Mouse (Mus musculus): ENCODE measurements around the gene Smtn. TPM values are rescaled to one million over a fixed set of nuclear protein-coding genes. Genes with fewer than 3 reads are reported as not detected.

Gene Smtn
- polyA plus RNA-seq, 1 experiment from 2014 or later = 121 TPM

- H3K9ac ChIP-seq (ENCODE audit: low read length) = no peak overlapping the region
- H3K4me3 ChIP-seq (ENCODE audit: low read length) = no peak overlapping the region
- peaks cover 78% of the 10 kb centered on the region for H3K36me3 ChIP-seq (ENCODE audit: control insufficient read depth, insufficient read depth, low read length)
- H3K4me1 ChIP-seq (replicated peaks; ENCODE audit: control insufficient read depth, insufficient read depth, low read length) = no peaks in the 10 kb centered on the region
- H3K4me2 ChIP-seq (ENCODE audit: low read depth, low read length) = no peak overlapping the region
- no peak for ATAC-seq (ENCODE audit: low read depth)
- H3K9me3 ChIP-seq (ENCODE audit: control insufficient read depth, low read length) = no peaks in the 10 kb centered on the region
- no peaks in the 10 kb centered on the region for H3K27me3 ChIP-seq (ENCODE audit: control insufficient read depth, insufficient read depth, low read depth, low read length)
- 89% methylated on average over 24 of the region's 24 CpGs for WGBS
- H3K27ac ChIP-seq (ENCODE audit: low read length) = no peak overlapping the region
Measured at GRCm38 (mm10) chr11:3526979-3527738, 13.3 kb downstream of the Smtn start.

- Histone ChIP-seq H3K4me1 (replicated peaks; ENCODE audit: control insufficient read depth, insufficient read depth, low read length) (no peaks in the 10 kb centered on the region), H3K4me3 (ENCODE audit: low read length) (no peak overlapping the region), H3K36me3 (ENCODE audit: control insufficient read depth, insufficient read depth, low read length) (peaks cover 78% of the 10 kb centered on the region), H3K9me3 (ENCODE audit: control insufficient read depth, low read length) (no peaks in the 10 kb centered on the region), H3K27ac (ENCODE audit: low read length) (no peak overlapping the region), H3K4me2 (ENCODE audit: low read depth, low read length) (no peak overlapping the region), H3K27me3 (ENCODE audit: control insufficient read depth, insufficient read depth, low read depth, low read length) (no peaks in the 10 kb centered on the region), H3K9ac (ENCODE audit: low read length) (no peak overlapping the region)
- no peak for ATAC-seq (ENCODE audit: low read depth)
- WGBS = 75% methylated on average over 9 of the region's 9 CpGs
Measured at GRCm38 (mm10) chr11:3526207-3526606, 14.2 kb downstream of the Smtn start.

DNA sequence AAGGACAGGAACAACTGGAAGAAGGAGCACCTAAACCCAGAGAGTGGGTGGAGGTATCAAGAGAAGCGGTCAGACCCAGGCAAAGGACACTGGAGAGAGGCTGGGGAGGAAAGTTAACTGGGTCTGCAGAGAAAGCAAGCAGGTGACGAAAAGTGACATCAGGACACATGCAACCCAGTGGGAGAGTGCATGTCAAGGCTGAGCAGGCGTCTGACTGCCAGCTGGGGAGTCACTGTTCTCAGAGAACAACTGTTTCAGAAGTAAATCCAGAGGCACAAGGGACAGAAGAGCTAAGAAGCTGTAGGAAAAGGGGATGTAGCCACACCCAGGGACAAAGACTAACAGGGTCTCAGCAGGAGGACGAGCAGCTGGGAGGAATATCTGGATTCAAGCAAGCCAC, 14.9 kb downstream of the Smtn start:
- Histone ChIP-seq H3K27me3 (ENCODE audit: control insufficient read depth, insufficient read depth, low read depth, low read length) (no peaks in the 10 kb centered on the region), H3K9ac (ENCODE audit: low read length) (no peak overlapping the region), H3K9me3 (ENCODE audit: control insufficient read depth, low read length) (no peaks in the 10 kb centered on the region), H3K4me2 (ENCODE audit: low read depth, low read length) (no peak overlapping the region), H3K36me3 (ENCODE audit: control insufficient read depth, insufficient read depth, low read length) (peaks cover 77% of the 10 kb centered on the region), H3K4me3 (ENCODE audit: low read length) (no peak overlapping the region), H3K4me1 (replicated peaks; ENCODE audit: control insufficient read depth, insufficient read depth, low read length) (no peaks in the 10 kb centered on the region), H3K27ac (ENCODE audit: low read length) (no peak overlapping the region)
- WGBS = 82% methylated on average over 4 of the region's 4 CpGs
- ATAC-seq (ENCODE audit: low read depth) = no peak

- WGBS = 85% methylated on average over 7 of the region's 7 CpGs
- ATAC-seq (ENCODE audit: low read depth) = no peak
- Histone ChIP-seq H3K4me3 (ENCODE audit: low read length) (no peak overlapping the region), H3K4me1 (replicated peaks; ENCODE audit: control insufficient read depth, insufficient read depth, low read length) (no peaks in the 10 kb centered on the region), H3K9me3 (ENCODE audit: control insufficient read depth, low read length) (no peaks in the 10 kb centered on the region), H3K27me3 (ENCODE audit: control insufficient read depth, insufficient read depth, low read depth, low read length) (no peaks in the 10 kb centered on the region), H3K4me2 (ENCODE audit: low read depth, low read length) (no peak overlapping the region), H3K9ac (ENCODE audit: low read length) (no peak overlapping the region), H3K36me3 (ENCODE audit: control insufficient read depth, insufficient read depth, low read length) (peaks cover 66% of the 10 kb centered on the region), H3K27ac (ENCODE audit: low read length) (no peak overlapping the region)
Measured at GRCm38 (mm10) chr11:3523840-3524582, 16.4 kb downstream of the Smtn start.

DNA sequence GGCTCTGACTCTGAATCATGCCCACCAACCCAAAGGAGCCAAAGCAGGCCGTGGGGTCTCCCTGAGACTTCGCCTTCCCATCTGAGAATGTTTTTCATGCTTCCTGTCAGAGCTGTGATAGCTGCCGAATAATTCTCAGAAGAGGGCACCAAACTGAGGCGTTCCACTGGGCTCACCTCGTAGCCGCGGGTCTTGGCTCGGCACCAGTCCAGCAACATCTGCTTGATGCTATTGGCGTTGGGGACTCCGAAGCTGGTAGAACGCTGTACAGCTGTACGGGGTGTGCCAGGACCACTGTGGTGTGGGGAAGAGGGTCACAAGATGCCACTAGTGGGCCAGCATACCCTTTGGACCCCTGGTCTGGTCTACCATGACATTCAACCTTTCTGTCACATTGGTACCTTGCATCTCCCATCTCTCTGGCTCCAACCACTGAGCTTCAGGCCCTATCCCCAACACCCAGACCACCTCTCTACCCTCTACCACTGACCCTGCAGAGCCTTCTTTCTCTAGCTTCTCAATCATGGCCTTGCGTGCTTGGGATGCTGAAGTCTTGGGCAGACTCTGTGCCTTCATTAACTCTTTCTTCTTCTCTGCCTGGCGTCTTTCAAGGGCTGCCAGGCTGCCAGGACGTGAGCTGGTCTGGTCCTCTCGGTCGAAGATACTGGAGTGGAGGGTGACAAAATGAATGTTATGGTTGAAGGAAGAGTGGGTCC, 18.0 kb downstream of the Smtn start:
- H3K4me1 ChIP-seq (replicated peaks; ENCODE audit: control insufficient read depth, insufficient read depth, low read length) = no peaks in the 10 kb centered on the region; the same call in 1 of the 2 replicates
- H3K4me3 ChIP-seq (ENCODE audit: low read length) = no peak overlapping the region
- H3K27me3 ChIP-seq (ENCODE audit: control insufficient read depth, insufficient read depth, low read depth, low read length) = no peaks in the 10 kb centered on the region
- H3K9me3 ChIP-seq (ENCODE audit: control insufficient read depth, low read length) = no peaks in the 10 kb centered on the region
- ATAC-seq (ENCODE audit: low read depth) = no peak
- 89% methylated on average over 17 of the region's 17 CpGs for WGBS
- H3K36me3 ChIP-seq (ENCODE audit: control insufficient read depth, insufficient read depth, low read length) = peaks cover 61% of the 10 kb centered on the region
- H3K4me2 ChIP-seq (ENCODE audit: low read depth, low read length) = no peak overlapping the region
- no peak overlapping the region for H3K27ac ChIP-seq (ENCODE audit: low read length)
- H3K9ac ChIP-seq (ENCODE audit: low read length) = no peak overlapping the region

DNA sequence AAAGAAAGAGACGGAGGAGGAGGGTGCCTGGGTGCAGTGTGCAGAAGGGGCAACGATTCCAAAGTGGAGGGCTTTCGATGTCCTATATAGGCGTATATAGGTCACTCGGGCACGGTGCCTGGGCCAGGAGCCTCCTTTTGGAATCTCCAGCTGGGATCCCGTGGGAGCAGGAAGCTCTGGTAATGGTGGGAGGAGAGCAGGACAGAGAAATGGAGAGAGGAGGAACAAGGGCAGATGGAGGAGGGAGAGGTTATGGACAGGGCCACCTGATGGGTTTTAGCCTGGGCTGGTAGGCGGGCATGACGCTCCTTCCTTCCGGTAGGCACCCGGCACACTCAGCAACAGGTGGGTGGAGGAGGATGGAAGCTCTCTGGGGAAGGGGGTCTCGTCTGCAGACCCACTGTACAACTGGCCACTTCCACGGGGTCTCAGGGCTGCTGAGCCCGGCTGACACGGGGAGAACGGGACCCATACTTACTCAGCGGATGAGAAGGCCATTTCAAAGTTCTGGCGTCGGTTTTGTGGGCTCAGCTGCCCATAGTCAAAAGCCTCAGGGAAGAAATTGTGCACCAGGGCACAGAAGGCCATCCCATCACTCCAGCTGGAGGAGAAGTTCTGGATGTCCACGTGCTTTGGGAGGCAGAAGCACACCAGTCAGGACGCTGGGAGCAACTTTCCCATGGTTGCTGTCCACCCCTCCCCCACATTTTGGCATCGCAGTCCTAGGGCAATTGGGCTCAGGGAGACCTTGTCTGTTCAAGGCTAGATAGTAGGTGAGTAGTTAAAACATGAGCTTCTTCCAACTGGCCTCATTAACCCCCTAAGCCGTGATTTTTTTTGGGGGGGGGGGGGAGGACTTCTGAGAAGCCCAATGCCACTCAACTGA, 18.8 kb downstream of the Smtn start:
- WGBS = 85% methylated on average over 23 of the region's 23 CpGs
- Histone ChIP-seq H3K9me3 (ENCODE audit: control insufficient read depth, low read length) (no peaks in the 10 kb centered on the region), H3K4me1 (replicated peaks; ENCODE audit: control insufficient read depth, insufficient read depth, low read length) (peaks cover 8% of the 10 kb centered on the region), H3K27ac (ENCODE audit: low read length) (no peak overlapping the region), H3K9ac (ENCODE audit: low read length) (no peak overlapping the region), H3K4me3 (ENCODE audit: low read length) (no peak overlapping the region), H3K27me3 (ENCODE audit: control insufficient read depth, insufficient read depth, low read depth, low read length) (no peaks in the 10 kb centered on the region), H3K36me3 (ENCODE audit: control insufficient read depth, insufficient read depth, low read length) (peaks cover 55% of the 10 kb centered on the region), H3K4me2 (ENCODE audit: low read depth, low read length) (no peak overlapping the region)
- no peak for ATAC-seq (ENCODE audit: low read depth)

DNA sequence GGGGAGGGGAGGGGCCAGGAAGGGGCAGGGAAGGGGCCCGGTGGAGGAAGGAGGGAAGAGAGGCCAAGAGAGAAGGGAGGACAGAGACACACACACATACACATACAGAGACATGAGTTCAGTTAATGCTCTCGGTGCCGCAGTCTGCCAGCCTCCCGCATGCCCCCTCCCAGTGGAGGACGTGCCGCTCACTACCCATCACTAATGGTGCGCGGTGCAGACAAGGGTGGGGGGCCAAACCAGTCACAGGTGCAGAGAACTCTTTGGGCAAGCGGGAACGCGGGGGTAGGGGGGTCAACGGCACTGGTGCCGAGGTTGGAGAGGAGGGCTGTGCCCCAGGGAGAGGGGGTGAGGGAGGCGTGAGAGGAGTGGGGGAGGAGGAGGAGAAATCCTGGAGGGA, 19.5 kb downstream of the Smtn start:
- no peak overlapping the region for H3K4me3 ChIP-seq (ENCODE audit: low read length)
- H3K27me3 ChIP-seq (ENCODE audit: control insufficient read depth, insufficient read depth, low read depth, low read length) = no peaks in the 10 kb centered on the region
- H3K4me2 ChIP-seq (ENCODE audit: low read depth, low read length) = no peak overlapping the region
- peaks cover 10% of the 10 kb centered on the region for H3K4me1 ChIP-seq (replicated peaks; ENCODE audit: control insufficient read depth, insufficient read depth, low read length)
- no peak overlapping the region for H3K9ac ChIP-seq (ENCODE audit: low read length)
- H3K9me3 ChIP-seq (ENCODE audit: control insufficient read depth, low read length) = no peaks in the 10 kb centered on the region
- no peak overlapping the region for H3K27ac ChIP-seq (ENCODE audit: low read length)
- ATAC-seq (ENCODE audit: low read depth) = no peak
- peaks cover 50% of the 10 kb centered on the region for H3K36me3 ChIP-seq (ENCODE audit: control insufficient read depth, insufficient read depth, low read length)
- 72% methylated on average over 14 of the region's 14 CpGs for WGBS

- no peak overlapping the region for H3K9ac ChIP-seq (ENCODE audit: low read length)
- no peak overlapping the region for H3K27ac ChIP-seq (ENCODE audit: low read length)
- no peaks in the 10 kb centered on the region for H3K9me3 ChIP-seq (ENCODE audit: control insufficient read depth, low read length)
- no peak overlapping the region for H3K4me3 ChIP-seq (ENCODE audit: low read length)
- H3K4me1 ChIP-seq (replicated peaks; ENCODE audit: control insufficient read depth, insufficient read depth, low read length) = peaks cover 10% of the 10 kb centered on the region
- H3K27me3 ChIP-seq (ENCODE audit: control insufficient read depth, insufficient read depth, low read depth, low read length) = no peaks in the 10 kb centered on the region
- WGBS = 54% methylated on average over 11 of the region's 11 CpGs
- peaks cover 40% of the 10 kb centered on the region for H3K36me3 ChIP-seq (ENCODE audit: control insufficient read depth, insufficient read depth, low read length)
- H3K4me2 ChIP-seq (ENCODE audit: low read depth, low read length) = no peak overlapping the region
- ATAC-seq (ENCODE audit: low read depth) = no peak
Measured at GRCm38 (mm10) chr11:3519756-3520398, 20.5 kb downstream of the Smtn start.
